Mouse (Mus musculus): ENCODE results near the gene Eef2.

DNA sequence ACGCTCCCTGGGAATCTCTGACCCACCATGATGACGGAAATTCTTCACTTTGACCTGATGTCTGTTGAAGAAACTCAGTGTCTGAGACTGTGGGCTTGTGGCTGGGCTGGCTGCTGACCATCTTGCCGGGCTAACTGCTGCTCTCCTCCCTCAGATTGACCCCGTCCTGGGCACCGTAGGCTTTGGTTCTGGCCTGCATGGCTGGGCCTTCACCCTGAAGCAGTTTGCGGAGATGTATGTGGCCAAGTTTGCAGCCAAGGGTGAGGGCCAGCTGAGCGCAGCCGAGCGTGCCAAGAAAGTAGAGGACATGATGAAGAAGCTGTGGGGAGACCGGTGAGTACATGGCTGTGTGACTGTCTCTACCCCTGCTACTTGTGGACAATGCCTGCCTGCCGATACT lies 2.5 kb downstream of the Eef2 start:
- no peak for TF ChIP-seq POLR2AphosphoS2 (IDR thresholded peaks at IDR 0.05; ENCODE audit: insufficient read length, low read depth)
- peak; percentile 19 for TF ChIP-seq POLR2A (IDR thresholded peaks at IDR 0.05; ENCODE audit: insufficient read length, low read depth)
